Mouse (Mus musculus) neural tube, embryonic 12.5 days (tissue): Measurements from ENCODE around the gene Smok3b. TPM values are rescaled to one million over a fixed set of nuclear protein-coding genes. Genes with fewer than 3 reads are reported as not detected.
A peak's percentile ranks its signal among the peaks of the same experiment; 100 is the strongest.

Experiments used
- ATAC-seq: fragments of 200-750 bp; cut with Nextera tagmentation; 2 replicates; pipeline ENCODE4 v1.8.0; 2017; ENCODE audit warnings: low read depth, mild to moderate bottlenecking, moderate TSS enrichment, moderate library complexity; ENCODE audit not compliant: low FRiP score
- H3K27ac ChIP-seq: fragments of 300-500 bp; sonication (generic); 2 replicates; pipeline ENCODE4 v1.5.1; 2016
- H3K27me3 ChIP-seq: fragments of 300-500 bp; sonication (generic); replicated peaks from 2 replicates; pipeline ENCODE4 v1.6.1; 2016; ENCODE audit warnings: mild to moderate bottlenecking
- H3K36me3 ChIP-seq: fragments of 300-500 bp; sonication (generic); 2 replicates; pipeline ENCODE4 v1.6.1; 2016; ENCODE audit warnings: mild to moderate bottlenecking
- H3K4me1 ChIP-seq: fragments of 300-500 bp; sonication (generic); 2 replicates; pipeline ENCODE4 v1.6.1; 2016
- H3K4me2 ChIP-seq: fragments of 300-500 bp; sonication (generic); replicated peaks from 2 replicates; pipeline ENCODE4 v1.6.1; 2016; ENCODE audit warnings: mild to moderate bottlenecking
- H3K4me3 ChIP-seq: fragments of 300-500 bp; sonication (generic); 2 replicates; pipeline ENCODE4 v1.5.1; 2016
- H3K9ac ChIP-seq: fragments of 300-500 bp; sonication (generic); 2 replicates; pipeline ENCODE4 v1.6.1; 2016; ENCODE audit warnings: mild to moderate bottlenecking
- H3K9me3 ChIP-seq: fragments of 300-500 bp; sonication (generic); 2 replicates; pipeline ENCODE4 v1.6.1; 2016; ENCODE audit warnings: mild to moderate bottlenecking
- WGBS: fragments of 180-500 bp; shearing (Covaris S2); methylation state at CpG from one replicate; pipeline ENCODE4 v1.1.7; 2016; 5-methylcytosine and 5-hydroxymethylcytosine counted together
- polyA plus RNA-seq: library from polyadenylated mRNA; unstranded; fragments of >200 nt; fragmentation: Nextera tagmentation; extraction: Ambion mirVana; gene quantifications from 2 replicates; pipeline ENCODE4 v1.2.1, GENCODE M21; 2016

Smok3b gene
- polyA plus RNA-seq, 1 experiment from 2014 or later, result not detected

DNA sequence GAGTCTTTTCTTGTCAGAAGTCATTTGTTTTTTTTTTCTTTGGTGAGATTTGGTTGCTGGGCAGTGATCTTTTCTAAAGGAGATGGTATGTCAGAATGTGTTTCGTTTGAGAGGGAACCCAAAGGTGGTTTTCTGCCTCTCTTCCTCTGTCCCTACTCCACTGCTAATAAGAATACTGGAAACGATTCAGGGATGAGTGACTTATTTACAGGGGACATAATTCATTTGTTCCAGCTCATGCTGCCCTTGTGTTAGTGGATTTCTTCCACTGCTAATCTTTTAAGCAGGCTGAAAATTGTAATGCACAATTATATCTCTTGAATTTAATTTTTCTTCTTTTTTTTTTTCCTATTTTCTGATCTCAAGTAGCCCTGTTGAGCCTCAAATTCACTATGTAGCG lies 65.6 kb downstream of the Smok3b start:
- Histone ChIP-seq H3K27ac (no peak overlapping the region), H3K4me3 (no peak overlapping the region), H3K36me3 (peaks cover 12% of the 10 kb centered on the region; the same call in 1 of the 2 replicates), H3K9ac (peak overlapping the region; percentile 97; the same call in 1 of the 2 replicates), H3K9me3 (no peaks in the 10 kb centered on the region), H3K4me2 (peak overlapping the region; percentile 73), H3K27me3 (no peaks in the 10 kb centered on the region), H3K4me1 (peaks cover 6% of the 10 kb centered on the region; the same call in 1 of the 2 replicates)
- 82% methylated on average over 3 of the region's 3 CpGs for WGBS
- ATAC-seq, result no peak

GRCm38 (mm10) chr5:138088366-138088765 lies 67.1 kb downstream of the Smok3b start:
- Histone ChIP-seq H3K36me3 (peaks cover 19% of the 10 kb centered on the region), H3K9me3 (no peaks in the 10 kb centered on the region), H3K27ac (no peak overlapping the region), H3K4me1 (peaks cover 6% of the 10 kb centered on the region; the same call in 1 of the 2 replicates), H3K27me3 (no peaks in the 10 kb centered on the region), H3K4me3 (no peak overlapping the region), H3K4me2 (no peak overlapping the region), H3K9ac (no peak overlapping the region)
- WGBS, result 91% methylated on average over 3 of the region's 3 CpGs
- ATAC-seq, result no peak

GRCm38 (mm10) chr5:138089108-138089551 lies 67.9 kb downstream of the Smok3b start:
- no peak overlapping the region for H3K4me3 ChIP-seq
- peaks cover 6% of the 10 kb centered on the region; the same call in 1 of the 2 replicates for H3K4me1 ChIP-seq
- no peak overlapping the region for H3K4me2 ChIP-seq
- WGBS, result 74% methylated on average over 6 of the region's 6 CpGs
- H3K27ac ChIP-seq, result no peak overlapping the region
- H3K9ac ChIP-seq, result no peak overlapping the region
- no peaks in the 10 kb centered on the region for H3K9me3 ChIP-seq
- H3K27me3 ChIP-seq, result no peaks in the 10 kb centered on the region
- no peak for ATAC-seq
- H3K36me3 ChIP-seq, result peaks cover 26% of the 10 kb centered on the region

DNA sequence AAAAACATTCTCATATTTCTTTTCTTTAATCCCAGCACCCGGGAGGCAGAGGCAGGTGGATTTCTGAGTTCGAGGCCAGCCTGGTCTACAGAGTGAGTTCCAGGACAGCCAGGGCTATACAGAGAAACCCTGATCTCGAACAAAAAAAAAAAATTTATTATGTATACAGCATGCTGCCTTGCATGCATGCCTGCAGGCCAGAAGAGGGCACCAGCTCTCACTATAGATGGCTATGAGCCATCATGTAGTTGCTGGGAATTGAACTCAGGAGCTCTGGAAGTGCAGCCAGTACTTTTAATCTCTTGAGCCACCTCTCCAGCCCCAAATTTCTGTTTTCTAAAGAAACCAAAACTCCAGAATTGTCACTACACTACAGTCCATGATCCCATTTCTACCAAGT lies 69.0 kb downstream of the Smok3b start:
- WGBS, result 84% methylated on average over 3 of the region's 3 CpGs
- no peaks in the 10 kb centered on the region for H3K27me3 ChIP-seq
- no peak overlapping the region for H3K9ac ChIP-seq
- peaks cover 6% of the 10 kb centered on the region; the same call in 1 of the 2 replicates for H3K4me1 ChIP-seq
- no peaks in the 10 kb centered on the region for H3K9me3 ChIP-seq
- no peak overlapping the region for H3K4me2 ChIP-seq
- ATAC-seq, result no peak
- no peak overlapping the region for H3K27ac ChIP-seq
- H3K36me3 ChIP-seq, result peaks cover 38% of the 10 kb centered on the region
- no peak overlapping the region for H3K4me3 ChIP-seq

DNA sequence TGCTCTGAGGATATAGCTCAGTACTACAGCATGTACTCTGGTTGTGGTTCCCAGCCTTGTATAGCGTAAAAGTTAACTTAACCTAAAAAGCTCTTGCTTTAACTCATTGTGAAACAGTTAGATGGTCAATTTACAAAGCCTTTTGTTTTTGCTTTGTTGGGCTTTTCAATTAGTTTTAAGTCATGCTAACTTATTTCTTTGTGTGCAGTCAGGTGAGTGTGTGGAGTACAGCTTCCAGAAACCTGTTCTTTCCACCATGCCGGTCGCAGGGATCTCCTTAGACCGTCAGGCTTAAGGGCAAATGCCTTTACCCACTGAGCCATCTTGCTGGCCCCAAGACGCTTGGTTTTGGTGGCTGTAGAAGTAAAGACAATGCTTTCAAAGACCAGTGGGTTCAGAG lies 69.5 kb downstream of the Smok3b start:
- no peak overlapping the region for H3K4me2 ChIP-seq
- no peaks in the 10 kb centered on the region for H3K9me3 ChIP-seq
- WGBS, result 93% methylated on average over 5 of the region's 5 CpGs
- H3K9ac ChIP-seq, result no peak overlapping the region
- H3K27ac ChIP-seq, result no peak overlapping the region
- H3K27me3 ChIP-seq, result no peaks in the 10 kb centered on the region
- peaks cover 41% of the 10 kb centered on the region for H3K36me3 ChIP-seq
- no peak for ATAC-seq
- peaks cover 6% of the 10 kb centered on the region; the same call in 1 of the 2 replicates for H3K4me1 ChIP-seq
- H3K4me3 ChIP-seq, result no peak overlapping the region

DNA sequence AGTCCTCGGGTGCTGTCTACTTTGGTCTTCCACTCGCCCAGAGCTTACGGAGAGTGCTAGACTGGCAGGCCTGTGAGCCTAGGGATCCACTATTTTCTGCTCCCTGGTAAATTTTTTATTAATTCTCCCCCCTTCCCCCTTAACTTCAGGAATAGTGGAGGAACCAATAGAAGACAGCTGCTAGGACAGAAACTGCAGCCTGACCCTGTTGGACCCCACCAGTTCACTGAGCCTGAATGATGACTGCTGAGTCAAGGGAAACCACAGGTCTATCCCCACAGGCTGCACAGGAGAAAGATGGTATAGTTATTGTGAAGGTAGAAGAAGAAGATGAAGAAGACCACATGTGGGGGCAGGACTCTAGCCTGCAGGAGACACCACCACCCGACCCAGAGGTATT lies 71.5 kb downstream of the Smok3b start:
- Histone ChIP-seq H3K9ac (no peak overlapping the region), H3K4me3 (no peak overlapping the region), H3K9me3 (no peaks in the 10 kb centered on the region), H3K36me3 (peaks cover 58% of the 10 kb centered on the region), H3K27ac (no peak overlapping the region), H3K27me3 (no peaks in the 10 kb centered on the region), H3K4me1 (no peaks in the 10 kb centered on the region), H3K4me2 (no peak overlapping the region)
- no peak for ATAC-seq
- WGBS, result 91% methylated on average over 4 of the region's 4 CpGs

GRCm38 (mm10) chr5:138094474-138094873 lies 73.2 kb downstream of the Smok3b start:
- peaks cover 66% of the 10 kb centered on the region for H3K36me3 ChIP-seq
- no peaks in the 10 kb centered on the region for H3K27me3 ChIP-seq
- H3K9ac ChIP-seq, result no peak overlapping the region
- no peaks in the 10 kb centered on the region for H3K9me3 ChIP-seq
- H3K4me2 ChIP-seq, result no peak overlapping the region
- H3K4me3 ChIP-seq, result no peak overlapping the region
- WGBS, result 99% methylated on average over 6 of the region's 6 CpGs
- no peak for ATAC-seq
- H3K4me1 ChIP-seq, result no peaks in the 10 kb centered on the region
- H3K27ac ChIP-seq, result no peak overlapping the region

Other genes starting within 250 kb of the Smok3b start
- 61.5 TPM in 2 replicates for gene Ppp1r35, start 242.6 kb upstream of the Smok3b start, polyA plus RNA-seq
- gene Mepce, start 233.8 kb upstream of the Smok3b start, polyA plus RNA-seq, result 11.3 and 15.4 TPM in 2 replicates
- gene Zcwpw1, start 233.6 kb upstream of the Smok3b start, polyA plus RNA-seq, result 12.2 and 16.6 TPM in 2 replicates
- 0.57 and 0.93 TPM in 2 replicates for gene Pilra, start 185.1 kb upstream of the Smok3b start, polyA plus RNA-seq
- not detected in 2 replicates for gene Pilrb1, start 163.3 kb upstream of the Smok3b start, polyA plus RNA-seq
- gene Pilrb2, start 149.6 kb upstream of the Smok3b start, polyA plus RNA-seq, result not detected in 2 replicates
- not detected in 2 replicates for gene Cyp3a13, start 99.8 kb upstream of the Smok3b start, polyA plus RNA-seq
- 0.43 and 0.61 TPM in 2 replicates for gene Gjc3, start 58.3 kb upstream of the Smok3b start, polyA plus RNA-seq
- gene Azgp1, start 39.9 kb upstream of the Smok3b start, polyA plus RNA-seq, result not detected in 2 replicates
- gene Smok3a, start 168 bp upstream of the Smok3b start, polyA plus RNA-seq, result not detected in 2 replicates
- gene Smok3c, start 31.8 kb downstream of the Smok3b start, polyA plus RNA-seq, result not detected in 2 replicates
- gene Zkscan1, start 63.7 kb downstream of the Smok3b start, polyA plus RNA-seq, result 32.9 and 36.5 TPM in 2 replicates
- gene Zscan21, start 95.5 kb downstream of the Smok3b start, polyA plus RNA-seq, result 101 and 104 TPM in 2 replicates
- gene Zfp113, start 134.3 kb downstream of the Smok3b start, polyA plus RNA-seq, result 35.6 and 40.3 TPM in 2 replicates
- 301 and 312 TPM in 2 replicates for gene Cops6, start 139.6 kb downstream of the Smok3b start, polyA plus RNA-seq
- gene Ap4m1, start 150.6 kb downstream of the Smok3b start, polyA plus RNA-seq, result 23.5 and 24.1 TPM in 2 replicates
- 197 and 198 TPM in 2 replicates for gene Mcm7, start 151.0 kb downstream of the Smok3b start, polyA plus RNA-seq
- 102 and 112 TPM in 2 replicates for gene Taf6, start 166.0 kb downstream of the Smok3b start, polyA plus RNA-seq
- 44.3 and 46.8 TPM in 2 replicates for gene Cnpy4, start 166.1 kb downstream of the Smok3b start, polyA plus RNA-seq
- gene Mblac1, start 172.9 kb downstream of the Smok3b start, polyA plus RNA-seq, result 12.3 and 12.6 TPM in 2 replicates
- not detected in 2 replicates for gene Nxpe5, start 204.5 kb downstream of the Smok3b start, polyA plus RNA-seq
- 66.4 and 67.2 TPM in 2 replicates for gene Lamtor4, start 234.1 kb downstream of the Smok3b start, polyA plus RNA-seq
- 20.1 and 25.4 TPM in 2 replicates for gene BC037034, start 242.6 kb downstream of the Smok3b start, polyA plus RNA-seq